Mouse (Mus musculus) kidney, postnatal 0 days (tissue): ENCODE data around the gene Eno1. TPM values are rescaled to one million over a fixed set of nuclear protein-coding genes. Genes with fewer than 3 reads are reported as not detected.

Source experiments
- ATAC-seq: fragments of 200-750 bp; cut with Nextera tagmentation; replicated peaks from 2 replicates; pipeline ENCODE4 v1.8.0; 2017; ENCODE audit warnings: low read depth, moderate number of reproducible peaks, moderate TSS enrichment, moderate library complexity; ENCODE audit not compliant: low FRiP score
- DNase-seq: peaks from one replicate; pipeline ENCODE4 v3.0.0-alpha.2; 2016; ENCODE audit warnings: low spot score
- H3K27ac ChIP-seq: fragments of 300-500 bp; sonication (generic); 2 replicates; pipeline ENCODE4 v1.5.1; 2014; ENCODE audit warnings: mild to moderate bottlenecking
- H3K27me3 ChIP-seq: fragments of 300-500 bp; sonication (generic); 2 replicates; pipeline ENCODE4 v1.6.1; 2014; ENCODE audit warnings: low read length, mixed read lengths; ENCODE audit not compliant: insufficient read depth
- H3K36me3 ChIP-seq: fragments of 300-500 bp; sonication (generic); 2 replicates; pipeline ENCODE4 v1.6.1; 2014; ENCODE audit warnings: low read length, mixed read lengths; ENCODE audit not compliant: insufficient read depth
- H3K4me1 ChIP-seq: fragments of 300-500 bp; sonication (generic); replicated peaks from 2 replicates; pipeline ENCODE4 v1.6.1; 2014; ENCODE audit warnings: antibody characterized with exemption, low read length, mixed read lengths; ENCODE audit not compliant: insufficient read depth
- H3K4me2 ChIP-seq: fragments of 300-500 bp; sonication (generic); 2 replicates; pipeline ENCODE4 v1.6.1; 2014; ENCODE audit warnings: mild to moderate bottlenecking, low read length, moderate library complexity, mixed read lengths
- H3K4me3 ChIP-seq: fragments of 300-500 bp; sonication (generic); replicated peaks from 2 replicates; pipeline ENCODE4 v1.5.1; 2014; ENCODE audit warnings: low read depth, low read length
- H3K9ac ChIP-seq: fragments of 300-500 bp; sonication (generic); 2 replicates; pipeline ENCODE4 v1.6.1; 2014; ENCODE audit warnings: low read depth, low read length
- H3K9me3 ChIP-seq: fragments of 300-500 bp; sonication (generic); replicated peaks from 2 replicates; pipeline ENCODE4 v1.6.1; 2016; ENCODE audit warnings: low read length, inconsistent platforms, mixed read lengths
- CTCF ChIP-seq: IDR thresholded peaks from 2 replicates; pipeline ENCODE4 v1.5.1; 2016; ENCODE audit warnings: antibody characterized with exemption, low read depth, mild to moderate bottlenecking, moderate library complexity
- WGBS: fragments of 180-500 bp; shearing (Covaris S2); extraction: QIAGEN DNeasy Blood & Tissue Kit; methylation state at CpG from one replicate; pipeline ENCODE4 v1.1.7; 2014; 5-methylcytosine and 5-hydroxymethylcytosine counted together
- polyA plus RNA-seq: library from polyadenylated mRNA; unstranded; fragments of >200 nt; fragmentation: Nextera tagmentation; extraction: Ambion mirVana; gene quantifications from 2 replicates; pipeline ENCODE4 v1.2.1, GENCODE M21; 2015

The Eno1 gene
- polyA plus RNA-seq, 1 experiment from 2014 or later, result 1,062 TPM

DNA sequence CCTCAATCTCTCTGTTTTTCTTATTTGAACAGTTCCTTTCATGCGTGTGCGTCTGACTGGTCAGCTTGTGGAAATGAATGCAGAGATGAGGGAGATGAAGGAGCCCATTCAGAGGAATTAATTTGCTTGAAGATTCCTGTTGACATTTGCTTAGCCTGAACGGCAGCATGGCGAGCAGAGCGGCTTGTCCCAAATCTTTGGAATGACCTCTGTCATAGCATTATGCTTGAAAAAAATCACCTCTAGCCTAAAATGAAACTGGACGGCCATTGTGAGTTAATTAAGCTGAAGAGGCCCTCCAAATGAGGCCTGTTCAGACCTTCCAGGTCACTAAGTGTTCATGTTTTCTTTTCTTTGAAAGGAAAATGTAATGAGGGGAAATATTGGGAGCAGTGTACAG lies 20.1 kb upstream of the Eno1 start:
- Histone ChIP-seq H3K27me3 (no peaks in the 10 kb centered on the region), H3K4me2 (no peak overlapping the region), H3K36me3 (no peaks in the 10 kb centered on the region), H3K9me3 (no peaks in the 10 kb centered on the region), H3K4me3 (no peak overlapping the region), H3K4me1 (0 out of 2 replicates have a peak, but pooled peaks cover 2% of the 10 kb centered on the region), H3K27ac (no peak overlapping the region), H3K9ac (no peak overlapping the region)
- no peak for TF ChIP-seq CTCF
- ATAC-seq (no peak), DNase-seq (no peak)
- WGBS, result 78% methylated on average over 6 of the region's 6 CpGs

DNA sequence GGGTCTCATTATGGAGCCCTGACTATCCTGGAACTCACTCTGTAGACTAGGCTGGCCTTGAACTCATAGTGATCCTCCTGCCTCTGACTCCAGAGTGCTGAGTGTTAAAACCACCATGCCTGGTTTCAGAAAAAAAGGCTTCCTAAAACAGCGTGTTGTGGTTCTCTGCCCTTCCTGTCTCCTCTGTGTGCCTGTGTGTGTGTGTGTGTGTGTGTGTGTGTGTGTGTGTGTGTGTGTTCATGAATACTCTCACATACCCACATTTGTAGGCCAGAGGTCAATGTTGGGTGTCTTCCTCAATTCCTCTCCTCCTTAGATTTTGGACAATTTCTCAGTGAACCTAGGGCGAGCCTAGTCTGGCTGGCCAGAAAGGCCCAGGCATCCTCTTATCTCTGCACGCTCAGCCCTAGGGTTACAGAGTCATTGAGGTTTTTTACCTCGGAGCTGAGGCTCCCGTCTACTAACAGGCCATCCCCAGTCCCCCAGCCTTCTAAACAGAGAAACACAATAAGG lies 19.4 kb upstream of the Eno1 start:
- Histone ChIP-seq H3K4me2 (no peak overlapping the region), H3K27ac (no peak overlapping the region), H3K9me3 (no peaks in the 10 kb centered on the region), H3K4me1 (0 out of 2 replicates have a peak, but pooled peaks cover 2% of the 10 kb centered on the region), H3K27me3 (no peaks in the 10 kb centered on the region), H3K9ac (no peak overlapping the region), H3K36me3 (no peaks in the 10 kb centered on the region), H3K4me3 (no peak overlapping the region)
- 80% methylated on average over 5 of the region's 5 CpGs for WGBS
- no peak for DNase-seq
- ATAC-seq, result no peak
- TF ChIP-seq CTCF, result no peak

DNA sequence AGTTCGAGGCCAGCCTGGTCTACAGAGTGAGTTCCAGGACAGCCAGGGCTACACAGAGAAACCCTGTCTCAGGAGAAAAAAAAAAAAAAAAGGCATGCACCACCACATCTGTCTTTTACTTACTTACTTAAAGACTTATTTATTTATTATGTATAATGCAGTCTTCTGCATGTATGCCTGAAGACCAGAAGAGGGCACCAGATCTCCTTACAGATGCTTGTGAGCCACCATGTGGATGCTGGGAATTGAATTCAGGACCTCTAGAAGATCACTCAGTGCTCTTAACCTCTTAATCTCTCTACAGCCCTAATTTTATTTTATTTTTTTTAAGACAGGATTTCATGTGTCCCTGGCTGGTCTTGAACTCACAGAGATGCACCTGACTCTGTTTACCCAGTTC lies 18.6 kb upstream of the Eno1 start:
- no peak overlapping the region for H3K4me3 ChIP-seq
- no peak overlapping the region for H3K4me2 ChIP-seq
- no peaks in the 10 kb centered on the region for H3K9me3 ChIP-seq
- 0 out of 2 replicates have a peak, but pooled peaks cover 2% of the 10 kb centered on the region for H3K4me1 ChIP-seq
- DNase-seq (no peak), ATAC-seq (no peak)
- no peak overlapping the region for H3K9ac ChIP-seq
- TF ChIP-seq CTCF, result peak; percentile 49
- no peaks in the 10 kb centered on the region for H3K36me3 ChIP-seq
- H3K27ac ChIP-seq, result no peak overlapping the region
- 75% methylated on average over 1 of the region's 1 CpGs for WGBS
- no peaks in the 10 kb centered on the region for H3K27me3 ChIP-seq

DNA sequence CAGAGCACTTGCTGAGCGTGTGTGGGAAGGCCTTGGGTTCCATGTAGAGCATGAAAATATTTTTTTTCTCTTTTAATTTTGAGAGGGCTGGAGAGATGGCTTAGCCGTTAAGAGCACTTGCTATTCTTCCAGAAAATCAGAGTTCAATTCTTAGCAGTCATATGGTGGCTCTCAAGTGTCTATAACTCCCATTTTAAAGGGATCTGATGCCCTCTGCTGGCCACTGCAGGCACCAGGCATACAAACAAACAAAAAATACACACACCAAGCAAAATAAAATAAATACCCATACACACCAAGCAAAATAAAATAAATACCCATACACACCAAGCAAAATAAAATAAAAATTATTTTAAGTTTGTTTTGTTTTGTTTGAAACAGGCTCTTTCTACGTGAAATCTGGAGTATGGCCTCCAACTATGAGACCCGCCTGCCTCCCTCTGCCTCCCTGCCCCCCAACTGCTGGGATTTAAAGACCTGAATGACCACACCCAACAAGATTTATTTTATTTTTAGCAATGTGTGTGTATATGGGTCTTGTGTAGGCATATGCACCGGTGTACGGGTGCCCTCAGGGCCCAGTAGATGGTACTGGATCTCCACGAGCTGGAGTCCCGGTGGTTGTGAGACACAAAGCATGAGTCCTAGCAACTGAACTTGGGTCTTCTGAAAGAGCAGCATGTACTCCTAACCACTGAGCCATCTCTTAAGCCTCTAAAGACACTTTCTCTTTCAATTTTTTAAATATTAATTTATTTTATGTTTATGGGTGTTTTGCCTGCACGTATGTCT lies 16.8 kb upstream of the Eno1 start:
- Histone ChIP-seq H3K9me3 (no peaks in the 10 kb centered on the region), H3K9ac (no peak overlapping the region), H3K4me1 (0 out of 2 replicates have a peak, but pooled peaks cover 2% of the 10 kb centered on the region), H3K27me3 (no peaks in the 10 kb centered on the region), H3K4me2 (no peak overlapping the region), H3K36me3 (no peaks in the 10 kb centered on the region), H3K27ac (no peak overlapping the region), H3K4me3 (no peak overlapping the region)
- TF ChIP-seq CTCF, result peak; percentile 89
- WGBS, result 71% methylated on average over 9 of the region's 9 CpGs
- DNase-seq, result peak; percentile 80
- ATAC-seq, result no peak

DNA sequence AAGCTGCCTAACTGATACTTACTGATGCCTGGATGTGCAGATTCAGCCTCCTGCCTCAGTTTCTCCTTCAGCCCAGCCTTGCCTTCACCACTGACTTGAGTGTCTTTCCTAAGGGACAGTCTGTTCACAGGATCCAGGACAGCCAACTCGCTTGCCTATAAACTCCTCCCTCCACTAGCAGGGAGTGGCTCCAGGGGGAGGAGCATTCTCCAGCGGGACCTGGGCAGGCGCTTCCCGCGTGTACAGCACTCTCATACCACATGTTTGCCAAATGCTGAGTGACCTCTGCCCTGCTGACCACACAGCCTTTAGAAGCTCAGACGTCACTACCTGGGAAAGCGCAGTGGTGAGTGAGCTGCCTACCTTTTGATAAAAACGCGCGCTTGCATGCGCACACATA lies 15.9 kb upstream of the Eno1 start:
- no peak overlapping the region for H3K9ac ChIP-seq
- DNase-seq, result peak; percentile 69
- 20% methylated on average over 11 of the region's 11 CpGs for WGBS

DNA sequence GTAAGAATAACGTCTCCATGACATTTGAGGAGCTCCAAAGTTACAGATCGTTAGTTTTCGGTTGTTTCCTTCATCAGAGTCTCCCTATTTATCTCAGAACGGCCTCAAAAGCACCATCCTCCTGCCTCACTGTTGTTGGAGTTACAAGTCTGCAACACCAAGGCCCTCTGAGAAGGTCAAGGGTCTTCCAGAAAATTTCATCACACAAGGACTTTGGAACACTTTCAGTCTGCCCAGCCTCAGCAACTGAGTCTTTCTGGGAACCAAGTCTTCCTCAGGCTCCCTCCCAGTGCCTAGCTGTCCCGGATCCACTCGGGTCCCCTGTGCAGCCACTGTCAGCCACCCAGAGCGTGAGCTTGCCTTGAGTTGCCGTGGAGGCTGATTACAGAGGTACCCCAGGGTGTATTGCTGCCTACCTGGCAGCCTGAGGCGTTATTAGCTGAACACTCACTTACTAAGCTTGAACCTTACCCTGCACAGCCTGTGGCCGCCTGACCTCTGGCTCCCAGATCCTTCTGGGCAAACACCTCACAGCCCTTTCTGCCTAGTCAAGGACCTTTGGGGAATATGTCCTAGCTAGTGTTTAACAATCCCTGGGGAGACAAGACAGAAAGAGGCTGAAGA lies 15.4 kb upstream of the Eno1 start:
- no peak overlapping the region for H3K9ac ChIP-seq
- peak overlapping the region; percentile 48; the same call in 1 of the 2 replicates for H3K27ac ChIP-seq
- H3K27me3 ChIP-seq, result no peaks in the 10 kb centered on the region
- H3K4me1 ChIP-seq, result 0 out of 2 replicates have a peak, but pooled peaks cover 2% of the 10 kb centered on the region
- no peak for TF ChIP-seq CTCF
- 49% methylated on average over 10 of the region's 10 CpGs for WGBS
- H3K4me2 ChIP-seq, result peak overlapping the region; percentile 30
- no peaks in the 10 kb centered on the region for H3K9me3 ChIP-seq
- DNase-seq (no peak), ATAC-seq (peak; percentile 65)
- H3K36me3 ChIP-seq, result no peaks in the 10 kb centered on the region
- H3K4me3 ChIP-seq, result no peak overlapping the region

More for the DNA sequence above, 15.9 kb upstream of the Eno1 start:
- Histone ChIP-seq H3K27ac (no peak overlapping the region), H3K4me2 (peak overlapping the region; percentile 30), H3K36me3 (no peaks in the 10 kb centered on the region), H3K4me3 (no peak overlapping the region), H3K9me3 (no peaks in the 10 kb centered on the region), H3K27me3 (no peaks in the 10 kb centered on the region), H3K4me1 (0 out of 2 replicates have a peak, but pooled peaks cover 2% of the 10 kb centered on the region)
- TF ChIP-seq CTCF, result no peak
- peak; percentile 91 for ATAC-seq
